Mouse (Mus musculus) E14TG2a.4 (cell line): Measurements from ENCODE around the gene Etv3.
"Not testable (repeated sequence)": the region's sequence is repeated elsewhere in the genome, so short reads cannot be mapped to it uniquely, and the experiment has no call there.

ENCODE experiments used
- H3K27me3 ChIP-seq: 2 replicates; pipeline ENCODE4 v1.6.1; 2014; ENCODE audit warnings: low read length, control low read depth; ENCODE audit not compliant: insufficient read depth
- H3K36me3 ChIP-seq: 2 replicates; pipeline ENCODE4 v1.6.1; 2014; ENCODE audit warnings: low read length, control low read depth; ENCODE audit not compliant: insufficient read depth
- H3K4me1 ChIP-seq: replicated peaks from 2 replicates; pipeline ENCODE4 v1.6.1; 2014; ENCODE audit warnings: low read depth, low read length, control low read depth
- H3K4me3 ChIP-seq: replicated peaks from 2 replicates; pipeline ENCODE4 v1.5.1; 2014; ENCODE audit warnings: mild to moderate bottlenecking, low read length
- H3K9me3 ChIP-seq: 2 replicates; pipeline ENCODE4 v1.6.1; 2014; ENCODE audit warnings: low read length, control low read depth
- CTCF ChIP-seq: conservative IDR thresholded peaks from 2 replicates; pipeline ENCODE4 v1.5.1; 2014; ENCODE audit warnings: low read length
- NANOG ChIP-seq: IDR thresholded peaks from 2 replicates; pipeline ENCODE4 v1.6.1; 2014; ENCODE audit warnings: borderline replicate concordance, low read length, mixed read lengths
- POU5F1 ChIP-seq: IDR thresholded peaks from 2 replicates; pipeline ENCODE4 v1.6.1; 2014; ENCODE audit warnings: low read length, borderline replicate concordance

Etv3 gene

GRCm38 (mm10) chr3:87545554-87545953 is 20.3 kb downstream of the Etv3 start:
- TF ChIP-seq NANOG (no peak), CTCF (no peak), POU5F1 (no peak)
- peaks cover 6% of the 10 kb centered on the region; the same call in 1 of the 2 replicates for H3K27me3 ChIP-seq
- H3K4me1 ChIP-seq, result peaks cover 55% of the 10 kb centered on the region
- no peak overlapping the region for H3K4me3 ChIP-seq
- no peaks in the 10 kb centered on the region for H3K36me3 ChIP-seq
- H3K9me3 ChIP-seq, result no peaks in the 10 kb centered on the region

- Histone ChIP-seq H3K36me3 (no peaks in the 10 kb centered on the region), H3K9me3 (no peaks in the 10 kb centered on the region), H3K27me3 (peaks cover 14% of the 10 kb centered on the region), H3K4me3 (no peak overlapping the region), H3K4me1 (peaks cover 55% of the 10 kb centered on the region)
- TF ChIP-seq NANOG (no peak), CTCF (no peak), POU5F1 (no peak)
Measured at GRCm38 (mm10) chr3:87546291-87546721, 21.1 kb downstream of the Etv3 start.

DNA sequence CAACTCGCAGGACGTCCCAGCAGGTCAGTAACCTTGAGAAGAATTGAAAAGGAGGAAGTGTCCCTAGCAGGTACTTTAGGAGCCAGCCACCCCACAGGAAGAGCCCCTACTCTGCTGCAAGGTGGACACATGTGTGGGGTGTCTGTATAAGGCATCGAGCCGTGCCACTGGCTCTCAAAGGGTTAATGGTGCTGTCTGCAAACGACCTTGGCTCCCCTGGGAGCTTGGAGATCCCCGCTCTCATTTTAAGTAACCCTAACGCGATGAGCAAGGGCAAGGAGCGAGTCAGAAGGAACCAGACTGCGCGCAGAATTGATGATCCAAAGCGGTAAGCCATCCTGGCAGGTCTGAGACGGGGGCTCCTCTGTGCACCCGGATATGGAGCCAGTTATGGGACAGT is 24.7 kb downstream of the Etv3 start:
- no peaks in the 10 kb centered on the region for H3K36me3 ChIP-seq
- TF ChIP-seq NANOG, result no peak
- no peak for TF ChIP-seq POU5F1
- TF ChIP-seq CTCF, result no peak

DNA sequence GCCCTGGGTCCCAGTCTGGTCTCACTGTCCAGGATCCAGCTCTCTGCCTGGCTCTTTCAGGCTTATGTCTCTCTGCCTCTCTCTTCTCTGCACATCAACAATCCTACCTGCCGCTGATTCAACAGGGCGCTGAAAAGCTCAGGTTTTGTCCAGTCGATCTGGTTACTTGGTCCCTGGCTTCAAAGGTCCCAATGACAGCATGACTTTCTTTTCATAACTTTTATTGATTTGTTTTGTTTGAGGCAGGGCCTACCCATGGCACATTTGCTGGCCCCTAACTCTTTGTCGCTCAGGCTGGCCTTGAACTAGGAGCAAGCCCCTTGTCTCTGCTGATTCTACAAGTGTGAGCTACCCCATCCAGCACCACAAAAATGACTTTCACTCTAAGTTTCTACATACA is 27.1 kb downstream of the Etv3 start:
- TF ChIP-seq NANOG (no peak), POU5F1 (no peak), CTCF (no peak)

More for the DNA sequence above, 24.7 kb downstream of the Etv3 start:
- peaks cover 20% of the 10 kb centered on the region for H3K27me3 ChIP-seq
- H3K9me3 ChIP-seq, result no peaks in the 10 kb centered on the region
- H3K4me3 ChIP-seq, result peak overlapping the region; percentile 45; the same call in 1 of the 2 replicates
- peaks cover 41% of the 10 kb centered on the region for H3K4me1 ChIP-seq

GRCm38 (mm10) chr3:87553196-87553935 is 28.2 kb downstream of the Etv3 start:
- Histone ChIP-seq H3K4me3 (no peak overlapping the region), H3K4me1 (peaks cover 27% of the 10 kb centered on the region)

More for the DNA sequence above, 27.1 kb downstream of the Etv3 start:
- peaks cover 30% of the 10 kb centered on the region for H3K27me3 ChIP-seq
- peaks cover 24% of the 10 kb centered on the region for H3K4me1 ChIP-seq
- no peaks in the 10 kb centered on the region for H3K9me3 ChIP-seq
- no peak overlapping the region for H3K4me3 ChIP-seq
- no peaks in the 10 kb centered on the region for H3K36me3 ChIP-seq

GRCm38 (mm10) chr3:87554859-87555258 is 29.7 kb downstream of the Etv3 start:
- not testable (repeated sequence) for H3K9me3 ChIP-seq, H3K36me3 ChIP-seq, H3K4me3 ChIP-seq
- Histone ChIP-seq H3K4me1 (peaks cover 25% of the 10 kb centered on the region), H3K27me3 (peaks cover 33% of the 10 kb centered on the region)

More at GRCm38 (mm10) chr3:87553196-87553935, 28.2 kb downstream of the Etv3 start:
- H3K36me3 ChIP-seq, result no peaks in the 10 kb centered on the region
- TF ChIP-seq NANOG (no peak), CTCF (no peak), POU5F1 (no peak)
- no peaks in the 10 kb centered on the region for H3K9me3 ChIP-seq
- peaks cover 30% of the 10 kb centered on the region for H3K27me3 ChIP-seq

- no peak for TF ChIP-seq NANOG
- TF ChIP-seq CTCF, result no peak
- no peak for TF ChIP-seq POU5F1
- Histone ChIP-seq H3K27me3 (peaks cover 23% of the 10 kb centered on the region), H3K36me3 (no peaks in the 10 kb centered on the region), H3K4me3 (no peak overlapping the region), H3K9me3 (no peaks in the 10 kb centered on the region), H3K4me1 (peaks cover 14% of the 10 kb centered on the region)
Measured at GRCm38 (mm10) chr3:87556109-87556531, 30.9 kb downstream of the Etv3 start.

DNA sequence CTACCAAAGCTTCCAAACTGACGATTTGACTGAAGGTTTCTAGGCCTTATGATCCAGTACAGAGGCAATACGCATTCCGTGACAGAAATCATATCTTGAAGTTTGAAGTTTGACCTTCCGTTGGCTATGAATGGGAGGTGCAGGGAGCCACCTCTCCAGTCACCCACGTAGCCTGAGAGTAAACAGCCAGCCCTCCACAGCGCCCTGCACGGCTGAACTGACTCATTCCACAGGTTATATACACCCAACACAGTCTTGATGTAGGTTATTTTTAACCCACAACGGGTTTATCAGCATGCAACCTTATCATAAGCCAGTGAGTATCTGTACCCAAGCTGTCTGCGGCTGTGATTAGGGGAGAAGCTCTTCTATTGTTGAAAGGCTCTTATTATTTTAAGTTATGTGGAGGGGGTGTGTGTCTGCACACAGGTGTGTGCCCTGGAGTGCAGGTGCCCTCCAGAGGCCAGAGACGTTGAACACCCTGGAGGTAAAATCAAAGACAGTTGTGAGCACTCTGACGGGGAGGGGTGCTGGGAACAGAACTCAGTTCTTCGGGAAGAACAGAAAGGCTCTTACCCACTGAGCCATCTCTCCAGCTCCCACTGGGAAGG is 31.6 kb downstream of the Etv3 start:
- TF ChIP-seq CTCF (no peak), NANOG (no peak), POU5F1 (no peak)
- Histone ChIP-seq H3K4me3 (no peak overlapping the region), H3K9me3 (no peaks in the 10 kb centered on the region), H3K27me3 (peaks cover 19% of the 10 kb centered on the region; the same call in 1 of the 2 replicates), H3K4me1 (peaks cover 11% of the 10 kb centered on the region), H3K36me3 (no peaks in the 10 kb centered on the region)

GRCm38 (mm10) chr3:87560156-87560555 is 34.9 kb downstream of the Etv3 start:
- Histone ChIP-seq H3K27me3 (peaks cover 13% of the 10 kb centered on the region; the same call in 1 of the 2 replicates), H3K9me3 (no peaks in the 10 kb centered on the region), H3K4me1 (peaks cover 15% of the 10 kb centered on the region), H3K4me3 (no peak overlapping the region), H3K36me3 (no peaks in the 10 kb centered on the region)
- no peak for TF ChIP-seq CTCF
- TF ChIP-seq NANOG, result no peak
- no peak for TF ChIP-seq POU5F1
